Mouse (Mus musculus) embryo, embryonic 11 days (tissue): ENCODE data around the gene Krtap4-6.
"Not testable (repeated sequence)": the region's sequence is repeated elsewhere in the genome, so short reads cannot be mapped to it uniquely, and the experiment has no call there.

ENCODE experiments used
- DNase-seq: peaks from one replicate; pipeline ENCODE4 v3.0.0-alpha.2; 2015

The Krtap4-6 gene

GRCm38 (mm10) chr11:99665860-99666259 is at the start of gene Krtap4-6:
Gene Krtap4-6 (minus strand): TSS chr11:99665960.
- no peak for DNase-seq

- DNase-seq = no peak
Observed at GRCm38 (mm10) chr11:99690463-99690862, 24.7 kb upstream of the Krtap4-6 start, which contains the start of gene Gm14190. Gene Gm14190 (minus strand): TSS chr11:99690740.

GRCm38 (mm10) chr11:99685235-99685634 is 19.5 kb upstream of the Krtap4-6 start:
- DNase-seq = not testable (repeated sequence)

- no peak for DNase-seq
Observed at GRCm38 (mm10) chr11:99683481-99683880, 17.7 kb upstream of the Krtap4-6 start.

GRCm38 (mm10) chr11:99662802-99663201 is 3.0 kb downstream of the Krtap4-6 start:
- DNase-seq = no peak

- DNase-seq = no peak
Observed at GRCm38 (mm10) chr11:99659256-99659655, 6.5 kb downstream of the Krtap4-6 start.

- DNase-seq = not testable (repeated sequence)
Observed at GRCm38 (mm10) chr11:99658467-99659010, 7.2 kb downstream of the Krtap4-6 start, which contains the start of gene Gm11563. Gene Gm11563 (minus strand): TSS chr11:99658960.

- DNase-seq = no peak
Observed at GRCm38 (mm10) chr11:99657051-99657450, 8.7 kb downstream of the Krtap4-6 start.

- no peak for DNase-seq
Observed at GRCm38 (mm10) chr11:99650136-99650535, 15.6 kb downstream of the Krtap4-6 start, which contains the start of gene Gm11555. Gene Gm11555 (minus strand): TSS chr11:99650236.

GRCm38 (mm10) chr11:99646444-99646843 is 19.3 kb downstream of the Krtap4-6 start:
- no peak for DNase-seq

GRCm38 (mm10) chr11:99644351-99644750 is 21.4 kb downstream of the Krtap4-6 start:
- DNase-seq = no peak

GRCm38 (mm10) chr11:99643635-99644139 is 22.1 kb downstream of the Krtap4-6 start, which contains the start of gene Krtap4-7:
Gene Krtap4-7 (minus strand): TSS chr11:99644089.
- DNase-seq = not testable (repeated sequence)

- no peak for DNase-seq
Observed at GRCm38 (mm10) chr11:99640926-99641325, 24.8 kb downstream of the Krtap4-6 start.

- no peak for DNase-seq
Observed at GRCm38 (mm10) chr11:99637086-99637485, 28.7 kb downstream of the Krtap4-6 start.

GRCm38 (mm10) chr11:99634653-99635134 is 31.1 kb downstream of the Krtap4-6 start, which contains the start of gene Krtap4-2:
Gene Krtap4-2 (minus strand): TSS chr11:99635084.
- no peak for DNase-seq

- no peak for DNase-seq
Observed at GRCm38 (mm10) chr11:99633293-99633692, 32.5 kb downstream of the Krtap4-6 start.

GRCm38 (mm10) chr11:99630890-99631289 is 34.9 kb downstream of the Krtap4-6 start:
- DNase-seq = no peak

- DNase-seq = no peak
Observed at GRCm38 (mm10) chr11:99628138-99628537, 37.6 kb downstream of the Krtap4-6 start, which contains the start of gene Krtap4-1. Gene Krtap4-1 (minus strand): TSS chr11:99628238.

GRCm38 (mm10) chr11:99620335-99620734 is 45.4 kb downstream of the Krtap4-6 start, which contains the start of gene Gm11562:
Gene Gm11562 (minus strand): TSS chr11:99620435.
- no peak for DNase-seq
